Mouse (Mus musculus): ENCODE measurements around the gene Dzip1.

DNA sequence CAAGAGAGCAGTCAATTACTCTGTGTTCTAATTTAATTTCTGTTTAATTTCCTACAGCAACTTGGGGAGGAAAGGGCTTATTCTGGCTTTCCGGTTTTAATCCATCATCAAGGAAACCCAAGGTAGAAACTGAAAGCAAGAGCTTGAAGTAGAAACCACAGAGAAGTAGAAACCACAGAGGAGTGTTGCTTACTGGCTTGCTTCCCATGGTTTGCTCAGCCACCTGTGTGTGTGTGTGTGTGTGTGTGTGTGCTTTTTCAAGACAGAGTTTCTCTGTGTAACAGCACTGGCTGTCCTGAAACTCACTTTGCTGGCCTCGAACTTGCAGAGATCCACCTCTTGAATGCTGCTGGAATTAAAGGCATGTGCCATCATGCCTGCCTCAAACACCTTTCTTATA is 4.5 kb upstream of the Dzip1 start:
- TF ChIP-seq FOSL1 (IDR thresholded peaks at IDR 0.05; ENCODE audit: insufficient read depth, low read length, poor library complexity, severe bottlenecking), result no peak
- no peak for TF ChIP-seq CTCF (IDR thresholded peaks at IDR 0.05; ENCODE audit: control insufficient read depth, insufficient read depth, insufficient read length)
- no peak for TF ChIP-seq USF1 (IDR thresholded peaks at IDR 0.05; ENCODE audit: low read depth)
- TF ChIP-seq MYOG (IDR thresholded peaks at IDR 0.05; ENCODE audit: control insufficient read depth, extremely low read depth, insufficient read length), result no peak
- TF ChIP-seq MAX (IDR thresholded peaks at IDR 0.05), result no peak
- no peak for TF ChIP-seq CEBPB (IDR thresholded peaks at IDR 0.05; ENCODE audit: low read depth)
- no peak for TF ChIP-seq MYOD1 (IDR thresholded peaks at IDR 0.05; ENCODE audit: control insufficient read depth, insufficient read length, low read depth)
